Mouse (Mus musculus) small intestine, adult 2 months (tissue): ENCODE data around the gene Psmb5. TPM values are rescaled to one million over a fixed set of nuclear protein-coding genes. Genes with fewer than 3 reads are reported as not detected.

Experiments used
- H3K27ac ChIP-seq: fragments of 200-500 bp; 2 replicates; pipeline ENCODE4 v1.5.1; 2012; ENCODE audit warnings: low read depth, low read length, control low read depth, inconsistent platforms; ENCODE audit not compliant: insufficient read depth
- H3K27me3 ChIP-seq: fragments of 200-500 bp; 2 replicates; pipeline ENCODE4 v1.6.1; 2012; ENCODE audit warnings: mild to moderate bottlenecking, moderate library complexity, low read length, inconsistent platforms; ENCODE audit not compliant: control insufficient read depth, insufficient read depth
- H3K36me3 ChIP-seq: fragments of 200-500 bp; 2 replicates; pipeline ENCODE4 v1.6.1; 2012; ENCODE audit warnings: mild to moderate bottlenecking, low read length, control low read depth, inconsistent platforms; ENCODE audit not compliant: control insufficient read depth, insufficient read depth
- H3K4me1 ChIP-seq: fragments of 200-500 bp; 2 replicates; pipeline ENCODE4 v1.6.1; 2012; ENCODE audit warnings: low read length, inconsistent platforms, mixed read lengths; ENCODE audit not compliant: control insufficient read depth, insufficient read depth, insufficient read length
- H3K4me3 ChIP-seq: fragments of 200-500 bp; 2 replicates; pipeline ENCODE4 v1.5.1; 2012; ENCODE audit warnings: low read depth, mild to moderate bottlenecking, control low read depth, inconsistent platforms, low read length, moderate library complexity
- CTCF ChIP-seq: fragments of 200-500 bp; IDR thresholded peaks from 2 replicates; pipeline ENCODE4 v1.5.1; 2012; ENCODE audit warnings: low read depth, mild to moderate bottlenecking, control low read depth, inconsistent platforms, low read length, moderate library complexity, mixed read lengths; ENCODE audit not compliant: insufficient replicate concordance, insufficient read length; ENCODE audit errors: extremely low read depth
- POLR2A ChIP-seq: fragments of 200-500 bp; IDR thresholded peaks from 2 replicates; pipeline ENCODE4 v1.6.1; 2012; ENCODE audit warnings: low read depth, mild to moderate bottlenecking, control low read depth, inconsistent platforms, low read length, moderate library complexity
- WGBS: fragments of 180-500 bp; shearing (Covaris S2); methylation state at CpG from one replicate; pipeline ENCODE4 v1.1.7; 2018; 5-methylcytosine and 5-hydroxymethylcytosine counted together
- polyA plus RNA-seq: library from polyadenylated mRNA; depleted of rRNA; stranded (reverse); fragments of >200 nt; gene quantifications from 2 replicates; pipeline ENCODE4 v1.2.3, GENCODE M21; 2012; rRNA removed

Psmb5 gene
- 122 and 160 TPM in 2 replicates for polyA plus RNA-seq

GRCm38 (mm10) chr14:54617897-54618365 lies at the start of gene Psmb5:
Psmb5 (minus strand) TSS chr14:54618022.
- Histone ChIP-seq H3K4me1 (no peaks in the 10 kb centered on the region), H3K27ac (0 out of 2 replicates have a peak within 1 kb of the TSS, but pooled peaks have one; percentile 54), H3K4me3 (peak within 1 kb of the TSS; percentile 80), H3K36me3 (peaks cover 15% of the 10 kb centered on the region), H3K27me3 (no peaks in the 10 kb centered on the region)
- TF ChIP-seq CTCF (peak; percentile 4; the same call in 1 of the 2 replicates), POLR2A (peak; percentile 28; the same call in 1 of the 2 replicates)
- under 1% methylated on average over 25 of the region's 25 CpGs for WGBS

- H3K4me1 ChIP-seq: no peaks in the 10 kb centered on the region
- 90% methylated on average over 10 of the region's 10 CpGs for WGBS
- peaks cover 76% of the 10 kb centered on the region for H3K36me3 ChIP-seq
- no peaks in the 10 kb centered on the region for H3K27me3 ChIP-seq
- H3K27ac ChIP-seq: no peak overlapping the region
- no peak for TF ChIP-seq POLR2A
- no peak for TF ChIP-seq CTCF
- H3K4me3 ChIP-seq: no peak overlapping the region
Measured at GRCm38 (mm10) chr14:54664477-54665222, 46.8 kb upstream of the Psmb5 start.

GRCm38 (mm10) chr14:54660009-54660408 lies 42.2 kb upstream of the Psmb5 start:
- no peak overlapping the region for H3K4me3 ChIP-seq
- TF ChIP-seq CTCF: no peak
- no peak for TF ChIP-seq POLR2A
- H3K36me3 ChIP-seq: peaks cover 80% of the 10 kb centered on the region
- H3K27ac ChIP-seq: no peak overlapping the region
- WGBS: 83% methylated on average over 2 of the region's 2 CpGs
- no peaks in the 10 kb centered on the region for H3K4me1 ChIP-seq
- no peaks in the 10 kb centered on the region for H3K27me3 ChIP-seq

GRCm38 (mm10) chr14:54653496-54653895 lies 35.7 kb upstream of the Psmb5 start:
- H3K27ac ChIP-seq: no peak overlapping the region
- WGBS: 3% methylated on average over 12 of the region's 12 CpGs
- H3K27me3 ChIP-seq: no peaks in the 10 kb centered on the region
- no peaks in the 10 kb centered on the region; the same call in 1 of the 2 replicates for H3K4me1 ChIP-seq
- TF ChIP-seq CTCF (no peak), POLR2A (no peak)
- peak overlapping the region; percentile 74 for H3K4me3 ChIP-seq
- peaks cover 51% of the 10 kb centered on the region for H3K36me3 ChIP-seq

GRCm38 (mm10) chr14:54652787-54653186 lies 35.0 kb upstream of the Psmb5 start:
- TF ChIP-seq POLR2A (no peak), CTCF (no peak)
- peaks cover 52% of the 10 kb centered on the region for H3K36me3 ChIP-seq
- H3K4me1 ChIP-seq: no peaks in the 10 kb centered on the region; the same call in 1 of the 2 replicates
- no peak overlapping the region for H3K27ac ChIP-seq
- H3K4me3 ChIP-seq: no peak overlapping the region
- WGBS: 3% methylated on average over 7 of the region's 7 CpGs
- H3K27me3 ChIP-seq: no peaks in the 10 kb centered on the region

- WGBS: 75% methylated on average over 4 of the region's 4 CpGs
Measured at GRCm38 (mm10) chr14:54651556-54651955, 33.7 kb upstream of the Psmb5 start.

More at GRCm38 (mm10) chr14:54651556-54651955, 33.7 kb upstream of the Psmb5 start:
- TF ChIP-seq CTCF (no peak), POLR2A (no peak)
- Histone ChIP-seq H3K27me3 (no peaks in the 10 kb centered on the region), H3K4me1 (no peaks in the 10 kb centered on the region; the same call in 1 of the 2 replicates), H3K36me3 (peaks cover 50% of the 10 kb centered on the region), H3K27ac (no peak overlapping the region), H3K4me3 (no peak overlapping the region)
